Mouse (Mus musculus) layer of hippocampus, adult 9-10 months (tissue): ENCODE measurements around the gene Mtcl1.

Experiments used
- DNase-seq: peaks from one replicate; pipeline ENCODE4 v3.0.0; 2022; ENCODE audit warnings: low spot score

The Mtcl1 gene

GRCm38 (mm10) chr17:66449460-66450341, at the start of gene Mtcl1:
TSS of gene Mtcl1 (minus strand) at chr17:66449750.
- no peak for DNase-seq

GRCm38 (mm10) chr17:66498598-66498997, 49.0 kb upstream of the Mtcl1 start:
- no peak for DNase-seq

GRCm38 (mm10) chr17:66496589-66496988, 47.0 kb upstream of the Mtcl1 start:
- DNase-seq: no peak

- peak; percentile 73 for DNase-seq
Measured at GRCm38 (mm10) chr17:66490022-66490601, 40.6 kb upstream of the Mtcl1 start.

- DNase-seq: no peak
Measured at GRCm38 (mm10) chr17:66486576-66486975, 37.0 kb upstream of the Mtcl1 start.

GRCm38 (mm10) chr17:66485742-66486141, 36.2 kb upstream of the Mtcl1 start:
- DNase-seq: peak; percentile 49

- no peak for DNase-seq
Measured at GRCm38 (mm10) chr17:66484965-66485364, 35.4 kb upstream of the Mtcl1 start.

GRCm38 (mm10) chr17:66483651-66484454, 34.3 kb upstream of the Mtcl1 start:
- no peak for DNase-seq

GRCm38 (mm10) chr17:66481295-66481694, 31.7 kb upstream of the Mtcl1 start:
- DNase-seq: no peak

GRCm38 (mm10) chr17:66480491-66481278, 31.1 kb upstream of the Mtcl1 start:
- no peak for DNase-seq

GRCm38 (mm10) chr17:66479813-66480490, 30.4 kb upstream of the Mtcl1 start:
- no peak for DNase-seq

GRCm38 (mm10) chr17:66479311-66479710, 29.8 kb upstream of the Mtcl1 start:
- DNase-seq: no peak

GRCm38 (mm10) chr17:66473205-66473604, 23.7 kb upstream of the Mtcl1 start:
- no peak for DNase-seq

GRCm38 (mm10) chr17:66471775-66472174, 22.2 kb upstream of the Mtcl1 start:
- DNase-seq: no peak

- DNase-seq: no peak
Measured at GRCm38 (mm10) chr17:66471252-66471651, 21.7 kb upstream of the Mtcl1 start.

- no peak for DNase-seq
Measured at GRCm38 (mm10) chr17:66470020-66470419, 20.5 kb upstream of the Mtcl1 start.

GRCm38 (mm10) chr17:66457278-66457677, 7.7 kb upstream of the Mtcl1 start:
- no peak for DNase-seq

- DNase-seq: peak; percentile 74
Measured at GRCm38 (mm10) chr17:66451143-66451542, 1.6 kb upstream of the Mtcl1 start.

- no peak for DNase-seq
Measured at GRCm38 (mm10) chr17:66450526-66451070, 1.0 kb upstream of the Mtcl1 start.

- no peak for DNase-seq
Measured at GRCm38 (mm10) chr17:66448421-66449405, 837 bp downstream of the Mtcl1 start.
